In the genomic region with DNA sequence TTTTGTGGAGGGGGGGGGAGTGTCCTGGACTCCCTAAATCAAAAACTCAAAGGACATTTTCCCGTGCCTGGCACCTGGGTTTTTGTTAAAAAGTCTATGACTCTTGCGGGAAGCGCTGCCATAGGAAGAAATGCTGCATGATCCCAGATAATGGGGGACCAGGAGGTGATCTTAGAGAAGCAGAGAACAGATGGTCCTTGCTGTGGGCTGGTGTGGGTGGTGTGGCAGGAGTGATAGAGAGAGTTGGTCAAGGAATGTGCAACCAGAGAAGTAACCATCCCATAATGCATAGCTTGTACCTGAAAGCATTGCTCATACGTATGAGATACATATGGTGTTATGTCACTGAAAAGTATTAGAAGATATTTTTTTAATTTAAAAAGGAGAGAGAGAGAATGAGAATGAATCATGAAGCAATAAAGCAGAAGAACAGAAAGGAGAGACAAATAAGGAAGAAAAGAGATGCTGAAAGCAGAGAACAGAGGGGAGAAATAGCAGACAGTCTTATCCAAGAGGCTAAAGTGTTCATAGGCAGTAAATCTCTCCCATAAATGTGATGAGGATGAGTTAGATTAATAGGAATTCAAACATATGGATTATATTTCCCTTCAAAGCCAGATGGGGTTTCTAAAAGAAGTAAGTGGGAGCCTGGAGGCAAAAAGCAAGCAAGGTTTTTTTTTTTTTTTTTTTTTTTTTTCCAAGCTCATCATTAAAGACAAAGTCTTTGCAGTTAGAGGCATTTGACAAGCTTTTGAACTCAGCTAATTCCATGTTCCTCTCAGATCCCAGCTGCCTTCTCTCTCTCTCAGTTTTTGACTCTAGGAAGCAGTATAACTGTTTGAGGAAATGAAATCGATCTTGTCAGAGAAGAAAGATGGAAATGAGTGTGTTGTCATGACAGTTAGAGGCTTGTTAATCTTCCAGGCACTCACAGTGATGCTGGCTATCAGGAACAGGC, we compare ENCODE assay signal across 23 mouse cellular contexts.
DNase-seq lines count a peak whose midpoint lies in the region; ATAC-seq and TF ChIP-seq lines count a peak whose summit lies in the region.
"Had no signal": no experiment of that assay in that cellular context is flagged by ENCODE, and none has a peak within 500 bp of the region (broad histone marks: within the 10 kb centered on the region; RNA-seq: fewer than 3 reads in every experiment).

No protein-coding gene starts in this region.

- no peaks in the 10 kb centered on the region for H3K27me3 ChIP-seq in heart, embryonic 12.5 days (replicated peaks)
- no peaks in the 10 kb centered on the region for H3K27me3 ChIP-seq in limb, embryonic 14.5 days (ENCODE audit: control insufficient read depth, insufficient read depth, low read length)
- no peaks in the 10 kb centered on the region for H3K27me3 ChIP-seq in limb, embryonic 10.5 days (ENCODE audit: low read depth, poor library complexity, severe bottlenecking)
- no peaks in the 10 kb centered on the region for H3K27me3 ChIP-seq in myocyte (ENCODE audit: control insufficient read depth, insufficient read depth, insufficient read length)
- H3K27me3 ChIP-seq: forebrain, embryonic 15.5 days; liver, embryonic 15.5 days; lung, embryonic 15.5 days had no signal

- no peak overlapping the region for H3ac ChIP-seq in myocyte (ENCODE audit: control insufficient read depth, insufficient read length)

- H3K4me1 ChIP-seq in heart, embryonic 12.5 days (replicated peaks) = peaks cover 25% of the 10 kb centered on the region
- no peaks in the 10 kb centered on the region for H3K4me1 ChIP-seq in limb, embryonic 14.5 days (ENCODE audit: control insufficient read depth, insufficient read depth, low read length)
- no peaks in the 10 kb centered on the region for H3K4me1 ChIP-seq in limb, embryonic 10.5 days
- H3K4me1 ChIP-seq: forebrain, embryonic 15.5 days; hindbrain, embryonic 10.5 days; liver, embryonic 15.5 days; lung, embryonic 15.5 days had no signal

- no peak overlapping the region for H3K4me2 ChIP-seq in heart, embryonic 12.5 days
- H3K4me2 ChIP-seq in limb, embryonic 14.5 days (replicated peaks; ENCODE audit: low read depth, low read length, severe bottlenecking) = no peak overlapping the region
- H3K4me2 ChIP-seq in myocyte (ENCODE audit: low read depth) = no peak overlapping the region
- H3K4me2 ChIP-seq: forebrain, embryonic 15.5 days; liver, embryonic 15.5 days; lung, embryonic 15.5 days; midbrain, embryonic 11.5 days had no signal

- WGBS in heart, embryonic 12.5 days = 78% methylated on average over 5 of the region's 5 CpGs
- WGBS in limb, embryonic 14.5 days = 64% methylated on average over 5 of the region's 5 CpGs
- WGBS in limb, embryonic 10.5 days = 85% methylated on average over 5 of the region's 5 CpGs

- no peak for TF ChIP-seq POLR2A in limb, embryonic 14.5 days (IDR thresholded peaks at IDR 0.05; ENCODE audit: borderline replicate concordance, extremely low read depth, insufficient read depth, insufficient read length)
- TF ChIP-seq POLR2A in myocyte (IDR thresholded peaks at IDR 0.05; ENCODE audit: insufficient read length, low read depth) = no peak

- no peak for ATAC-seq in heart, embryonic 12.5 days (ENCODE audit: insufficient number of reproducible peaks, low FRiP score)
- no peak for ATAC-seq in limb, embryonic 14.5 days (ENCODE audit: low FRiP score, low read depth)
- ATAC-seq: forebrain, embryonic 15.5 days; hindbrain, embryonic 16.5 days had no signal

- H3K4me3 ChIP-seq in heart, embryonic 12.5 days = no peak overlapping the region
- H3K4me3 ChIP-seq in limb, embryonic 14.5 days (replicated peaks; ENCODE audit: low read length) = no peak overlapping the region
- no peak overlapping the region for H3K4me3 ChIP-seq in limb, embryonic 10.5 days
- no peak overlapping the region for H3K4me3 ChIP-seq in myocyte
- H3K4me3 ChIP-seq: forebrain, embryonic 10.5 days; forebrain, embryonic 15.5 days; hindbrain, embryonic 10.5 days; liver, embryonic 15.5 days; lung, embryonic 15.5 days had no signal

- no peak overlapping the region for H3K9ac ChIP-seq in heart, embryonic 12.5 days
- no peak overlapping the region for H3K9ac ChIP-seq in limb, embryonic 14.5 days (ENCODE audit: low read depth, low read length, severe bottlenecking)
- H3K9ac ChIP-seq: forebrain, embryonic 15.5 days; liver, embryonic 15.5 days; lung, embryonic 15.5 days had no signal

- peak; percentile 79 for DNase-seq in heart, adult 11 months
- peak; percentile 21 for DNase-seq in limb, embryonic 14.5 days (ENCODE audit: low spot score)
- DNase-seq in limb, embryonic 10.5 days (ENCODE audit: low spot score) = no peak
- peak; percentile 70 for DNase-seq in NIH3T3 (ENCODE audit: low read depth)
- no peak for DNase-seq in MN1 (ENCODE audit: low spot score)
- DNase-seq: adrenal gland, postnatal 10 days; cerebellum, adult 18-20 months; cerebellum, postnatal 10 days; heart, postnatal 14 days; kidney, adult 18-20 months; kidney, postnatal 10 days; retina, postnatal 1 day; right cerebral cortex, postnatal 14 days; thymus, postnatal 4 days had no signal

- H3K9me3 ChIP-seq in heart, embryonic 12.5 days (replicated peaks) = no peaks in the 10 kb centered on the region
- H3K9me3 ChIP-seq in limb, embryonic 14.5 days (ENCODE audit: control insufficient read depth, low read length) = no peaks in the 10 kb centered on the region
- no peaks in the 10 kb centered on the region for H3K9me3 ChIP-seq in limb, embryonic 10.5 days (replicated peaks)
- H3K9me3 ChIP-seq: forebrain, embryonic 10.5 days; forebrain, embryonic 15.5 days; hindbrain, embryonic 10.5 days; liver, embryonic 15.5 days; lung, embryonic 15.5 days had no signal

- H3K79me2 ChIP-seq in myocyte (ENCODE audit: control insufficient read depth, insufficient read depth) = no peaks in the 10 kb centered on the region

- H3K27ac ChIP-seq in heart, embryonic 12.5 days (ENCODE audit: poor library complexity, severe bottlenecking) = no peak overlapping the region
- no peak overlapping the region for H3K27ac ChIP-seq in limb, embryonic 14.5 days (replicated peaks; ENCODE audit: low read depth, low read length)
- H3K27ac ChIP-seq in limb, embryonic 10.5 days = no peak overlapping the region
- H3K27ac ChIP-seq: forebrain, embryonic 10.5 days; forebrain, embryonic 15.5 days; hindbrain, embryonic 10.5 days; liver, embryonic 15.5 days; lung, embryonic 15.5 days had no signal

- no peaks in the 10 kb centered on the region for H3K36me3 ChIP-seq in heart, embryonic 12.5 days
- no peaks in the 10 kb centered on the region for H3K36me3 ChIP-seq in limb, embryonic 14.5 days (ENCODE audit: control insufficient read depth, insufficient read depth, low read length)
- H3K36me3 ChIP-seq in limb, embryonic 10.5 days = no peaks in the 10 kb centered on the region
- no peaks in the 10 kb centered on the region for H3K36me3 ChIP-seq in myocyte (ENCODE audit: control insufficient read depth, insufficient read depth)
- H3K36me3 ChIP-seq: forebrain, embryonic 10.5 days; forebrain, embryonic 15.5 days; hindbrain, embryonic 10.5 days; liver, embryonic 15.5 days; lung, embryonic 15.5 days had no signal

TF ChIP-seq in myocyte, 11 proteins besides CTCF, POLR2A, EP300 and RAD21:
- TF ChIP-seq USF1 (IDR thresholded peaks at IDR 0.05; ENCODE audit: low read depth) = no peak
- TF ChIP-seq MYOD1 (IDR thresholded peaks at IDR 0.05; ENCODE audit: control insufficient read depth in 1 of 3, insufficient read length in 2 of 3, low read depth in 2 of 3) = peak in 2 of 3 experiments; percentile 54 to 63

Comparison
In these comparisons a context has a peak if more than half of its experiments do, and no peak if none do; other contexts are left out.
1. DNase-seq: peak in heart, adult 11 months (single experiment), limb, embryonic 14.5 days (single experiment) and NIH3T3 (single experiment); none in limb, embryonic 10.5 days (single experiment) and MN1 (single experiment).